Mouse (Mus musculus) spleen, postnatal 14 days (tissue): ENCODE results near the gene Mta2.
A peak's percentile ranks its signal among the peaks of the same experiment; 100 is the strongest.
"Not testable (repeated sequence)": the region's sequence is repeated elsewhere in the genome, so short reads cannot be mapped to it uniquely, and the experiment has no call there.

Experiments
- DNase-seq, 2 experiments: peaks; one replicate each; pipeline ENCODE4 v3.0.0; 2021 to 2022; ENCODE audit warnings: low spot score in 2 of 2

Gene Mta2

DNA sequence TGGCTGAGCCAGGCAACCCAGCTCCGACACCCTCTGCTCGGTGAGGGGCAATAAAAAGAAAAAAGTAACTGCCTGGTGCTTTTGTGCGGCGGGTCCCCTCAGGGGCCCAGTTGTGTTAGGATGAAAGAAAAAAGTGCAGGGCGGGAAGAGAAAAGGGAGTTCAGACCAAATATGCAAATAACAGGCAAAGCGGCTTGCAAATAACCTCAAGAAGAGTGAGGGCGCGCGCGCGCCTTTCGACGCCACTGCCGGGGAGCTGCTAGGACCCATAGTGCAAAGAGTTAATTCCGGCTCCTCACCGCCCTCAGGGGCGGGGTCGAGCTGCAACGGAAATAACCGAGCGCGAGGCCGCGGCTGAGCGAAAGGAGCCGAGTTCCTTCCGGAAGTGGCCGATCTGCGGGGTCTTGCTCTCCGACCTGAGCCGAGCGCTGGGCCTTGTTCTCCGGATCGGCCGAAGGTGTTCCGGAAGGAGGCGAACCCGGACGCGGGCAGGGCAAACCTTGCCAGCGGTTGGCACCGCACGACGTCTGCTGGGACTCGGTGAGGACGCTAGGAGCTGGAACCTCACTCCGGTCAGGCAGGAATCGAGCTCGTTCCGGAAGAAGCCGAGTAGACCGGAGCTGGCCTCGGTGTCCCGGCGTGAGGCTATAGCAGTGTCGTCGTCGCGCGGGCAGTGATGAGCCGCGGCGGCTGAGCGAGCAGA is at the start of gene Mta2:
Mta2 (plus strand) TSS at position 361 of the 703 bp plus-strand sequence.
- DNase-seq, result peak; percentile 93 to 95

DNA sequence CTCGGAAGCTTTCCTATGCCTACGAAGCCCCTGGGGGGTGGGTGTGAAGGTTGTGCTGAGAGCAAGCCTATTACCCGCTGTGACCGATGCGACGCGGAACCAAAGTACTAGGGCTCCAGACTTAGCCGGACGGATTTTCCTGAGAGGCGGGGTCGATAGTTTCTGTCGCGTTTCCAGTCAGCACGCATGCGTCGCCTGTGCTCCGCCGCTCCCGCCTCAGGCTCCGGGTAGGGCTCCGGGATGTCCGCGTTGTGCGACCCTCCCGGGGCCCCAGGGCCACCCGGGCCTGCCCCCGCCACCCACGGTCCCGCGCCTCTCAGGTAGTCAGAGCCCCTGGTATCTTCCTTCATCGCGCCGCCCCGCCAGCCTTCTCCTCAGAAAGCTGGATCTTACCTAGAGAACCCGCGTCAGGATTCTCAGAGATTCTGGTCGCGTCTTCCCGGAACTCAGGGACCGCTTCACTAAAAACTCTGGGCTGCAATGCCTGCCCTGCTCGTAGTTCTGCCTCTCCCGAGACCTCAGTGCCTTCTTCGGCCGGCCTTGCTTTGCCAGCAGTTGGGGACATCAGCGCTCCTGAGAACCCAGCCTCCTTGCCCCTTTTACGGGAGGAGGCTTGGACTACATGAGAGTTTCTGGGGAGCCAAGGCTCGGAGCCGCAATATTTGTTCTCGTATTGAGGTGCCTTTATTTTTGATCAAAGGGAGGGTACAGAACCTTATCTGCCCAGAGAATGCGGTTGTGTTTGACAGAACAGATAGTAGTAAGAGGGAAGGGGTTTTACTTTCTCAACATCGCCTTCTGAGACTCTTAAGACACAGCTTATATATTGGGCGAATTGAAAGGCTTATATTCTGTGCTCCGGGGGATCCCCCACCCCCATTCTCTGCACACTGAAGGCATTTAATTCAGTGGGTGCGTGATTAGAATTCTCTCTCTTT is 48.6 kb upstream of the Mta2 start, which contains the start of gene Ints5:
Ints5 (plus strand) TSS at position 177 of the 938 bp plus-strand sequence.
- DNase-seq, result peak; percentile 80 to 83

DNA sequence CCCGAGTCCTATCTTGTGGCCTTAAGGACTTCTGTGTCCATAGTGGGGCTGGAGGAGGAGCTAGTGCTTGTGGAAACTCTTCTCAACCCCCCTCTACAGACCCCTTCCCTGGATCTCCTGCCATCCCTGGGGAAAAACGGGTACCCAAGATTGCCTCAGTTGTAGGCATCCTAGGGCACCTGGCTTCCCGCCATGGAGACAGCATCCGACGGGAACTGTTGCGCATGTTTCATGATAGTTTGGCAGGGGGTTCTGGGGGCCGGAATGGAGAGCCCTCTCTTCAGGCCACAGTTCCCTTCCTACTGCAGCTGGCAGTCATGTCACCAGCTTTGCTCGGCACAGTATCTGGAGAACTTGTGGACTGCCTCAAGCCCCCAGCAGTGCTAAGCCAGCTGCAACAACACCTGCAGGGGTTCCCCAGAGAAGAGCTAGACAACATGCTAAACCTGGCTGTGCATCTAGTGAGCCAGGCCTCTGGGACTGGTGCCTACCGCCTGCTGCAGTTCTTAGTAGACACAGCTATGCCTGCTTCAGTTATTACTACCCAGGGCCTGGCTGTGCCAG is 46.2 kb upstream of the Mta2 start:
- DNase-seq, result no peak

DNA sequence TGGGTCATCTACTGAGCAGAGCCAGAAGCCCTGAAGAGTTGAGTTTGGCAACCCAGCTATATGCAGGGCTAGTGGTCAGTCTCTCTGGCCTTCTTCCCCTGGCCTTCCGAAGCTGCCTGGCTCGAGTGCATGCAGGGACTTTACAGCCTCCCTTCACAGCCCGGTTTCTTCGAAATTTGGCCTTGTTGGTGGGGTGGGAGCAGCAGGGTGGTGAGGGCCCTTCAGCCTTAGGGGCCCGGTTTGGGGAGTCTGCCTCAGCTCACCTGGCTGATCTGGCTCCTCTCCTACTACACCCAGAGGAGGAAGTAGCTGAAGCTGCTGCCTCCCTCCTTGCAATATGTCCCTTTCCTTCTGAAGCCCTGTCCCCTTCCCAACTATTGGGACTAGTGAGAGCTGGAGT is 45.4 kb upstream of the Mta2 start:
- not testable (repeated sequence) for DNase-seq

DNA sequence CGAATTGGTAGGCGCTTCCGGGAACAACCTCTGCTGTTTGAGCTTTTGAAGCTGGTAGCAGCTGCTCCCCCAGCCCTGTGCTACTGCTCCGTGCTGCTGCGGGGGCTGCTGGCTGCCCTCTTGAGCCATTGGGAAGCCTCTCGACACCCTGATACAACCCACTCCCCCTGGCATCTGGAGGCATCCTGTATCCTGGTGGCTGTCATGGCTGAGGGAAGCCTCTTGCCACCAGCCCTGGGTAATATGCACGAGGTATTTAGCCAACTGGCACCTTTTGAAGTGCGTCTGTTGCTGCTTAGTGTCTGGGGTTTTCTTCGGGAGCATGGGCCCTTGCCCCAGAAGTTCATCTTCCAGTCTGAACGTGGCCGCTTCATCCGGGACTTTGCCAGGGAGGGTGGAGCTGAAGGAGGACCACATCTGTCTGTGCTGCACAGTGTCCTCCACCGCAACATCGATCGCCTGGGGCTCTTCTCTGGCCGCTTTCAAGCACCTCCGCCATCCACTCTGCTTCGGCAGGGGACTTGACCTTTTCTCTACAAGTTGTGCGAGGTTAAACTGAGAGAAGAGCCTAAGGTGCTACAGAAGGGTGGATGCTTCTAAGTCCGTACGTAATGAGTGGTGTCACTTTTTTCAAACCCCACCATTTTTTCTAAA is 44.3 kb upstream of the Mta2 start:
- DNase-seq, result peak in 1 of 2 experiments; percentile 16

DNA sequence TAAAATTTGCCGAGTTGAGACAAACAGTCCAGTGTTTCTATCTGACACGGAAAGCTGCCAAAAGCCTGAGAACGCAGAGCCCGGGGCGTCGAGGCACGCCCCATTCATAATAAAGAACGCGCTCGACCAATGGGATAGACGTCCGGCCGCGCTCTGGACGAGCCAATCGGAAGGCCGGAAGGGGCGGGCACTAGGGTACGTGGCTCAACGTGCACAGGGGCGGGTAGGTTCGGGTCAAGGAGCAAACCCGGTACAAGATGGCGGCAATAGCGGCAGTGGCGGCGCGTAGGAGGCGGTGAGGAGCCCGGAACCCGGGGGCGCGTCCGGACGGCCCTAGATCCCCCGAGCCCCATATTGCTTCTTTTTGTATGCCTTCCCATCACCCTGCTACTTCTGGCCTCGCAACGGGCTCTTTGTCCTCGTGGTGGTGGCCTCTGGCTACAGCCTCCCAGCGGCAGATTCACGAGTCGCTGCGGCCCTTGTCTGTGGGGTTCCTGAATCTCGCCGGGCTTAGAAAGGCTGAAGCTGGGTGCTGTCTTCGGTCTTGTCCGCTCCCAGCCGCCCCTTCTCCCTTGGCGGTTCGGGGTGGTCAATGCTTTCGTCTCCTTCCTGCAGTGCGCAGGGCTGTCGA is 43.7 kb upstream of the Mta2 start, which contains the start of gene Ganab:
Ganab (plus strand) TSS at position 207 of the 631 bp plus-strand sequence.
- peak; percentile 91 to 94 for DNase-seq

DNA sequence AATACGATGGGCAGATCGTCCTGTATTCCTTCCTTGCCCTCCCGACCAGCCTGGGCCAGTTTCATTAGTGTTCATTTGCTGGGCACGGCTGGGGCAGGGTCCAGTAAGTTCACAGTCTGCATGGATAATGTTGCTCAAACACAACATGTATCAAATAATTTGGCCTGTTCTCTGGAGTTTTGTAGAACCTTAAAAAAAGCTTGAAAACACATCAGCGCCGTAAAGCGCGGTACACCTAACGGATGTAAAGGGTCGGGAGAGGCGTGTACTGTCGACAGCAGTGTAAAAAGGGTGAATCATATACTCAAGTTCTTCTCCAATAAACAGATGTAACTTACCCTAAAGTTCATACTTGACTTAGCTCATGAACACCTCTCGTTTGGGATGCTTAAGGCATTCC is 43.1 kb upstream of the Mta2 start:
- no peak for DNase-seq

DNA sequence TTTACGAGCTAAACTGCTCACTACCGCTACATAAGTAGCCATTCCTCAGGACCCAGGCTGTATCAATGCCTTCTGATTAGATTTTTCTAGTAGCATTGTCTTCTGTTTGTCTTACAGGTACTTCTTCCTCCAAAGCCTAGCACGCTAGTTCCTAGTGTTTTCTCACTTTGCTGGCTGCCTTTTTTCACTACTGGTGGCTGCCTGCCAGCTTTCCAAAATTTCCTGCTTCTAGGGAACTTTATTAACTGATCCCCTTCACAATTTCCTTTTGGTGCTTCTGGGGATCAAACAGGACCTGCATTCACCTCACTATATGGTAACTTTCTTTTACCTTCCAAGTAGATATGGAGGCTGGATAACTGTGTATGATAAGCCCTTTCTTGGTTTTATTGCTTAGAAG is 42.6 kb upstream of the Mta2 start:
- DNase-seq, result no peak

DNA sequence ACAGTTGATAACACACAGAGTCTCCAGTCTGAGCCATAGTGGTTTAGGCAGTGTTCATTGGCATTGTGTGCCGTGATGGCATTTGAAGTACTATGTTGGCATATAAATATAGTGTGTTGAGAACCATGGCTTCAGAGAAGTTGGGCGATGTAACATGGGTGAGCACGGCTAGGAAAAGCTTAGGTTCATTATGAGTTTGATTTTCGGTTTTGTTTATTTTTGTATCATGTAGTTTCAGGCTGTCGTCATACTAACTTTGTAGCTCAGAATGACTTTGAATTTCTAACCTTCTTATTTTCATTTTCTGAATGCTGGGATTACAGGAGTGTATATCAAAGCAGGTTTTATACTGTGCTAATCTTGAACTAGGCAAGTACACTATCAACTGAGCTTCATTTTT is 38.3 kb upstream of the Mta2 start:
- DNase-seq, result no peak

DNA sequence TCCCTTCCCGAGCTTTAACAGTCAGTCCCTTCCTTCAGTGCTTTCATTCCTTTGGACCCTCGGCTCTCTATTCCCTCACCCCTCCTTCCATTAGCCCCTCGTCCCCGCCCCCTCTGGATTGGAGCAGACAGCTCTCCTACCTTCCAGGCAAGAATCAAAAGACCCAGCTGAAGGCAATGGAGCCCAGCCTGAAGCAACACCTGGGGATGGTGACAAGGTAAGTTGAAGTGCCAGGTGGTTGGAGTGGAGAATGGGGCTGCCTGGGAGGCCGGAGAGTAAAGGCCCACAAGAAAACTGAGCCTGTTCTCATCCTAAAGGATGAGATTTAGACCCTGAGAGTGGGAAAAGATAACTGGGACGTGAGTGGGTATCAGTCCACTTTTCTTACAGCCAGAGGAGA is 33.1 kb upstream of the Mta2 start:
- no peak for DNase-seq

DNA sequence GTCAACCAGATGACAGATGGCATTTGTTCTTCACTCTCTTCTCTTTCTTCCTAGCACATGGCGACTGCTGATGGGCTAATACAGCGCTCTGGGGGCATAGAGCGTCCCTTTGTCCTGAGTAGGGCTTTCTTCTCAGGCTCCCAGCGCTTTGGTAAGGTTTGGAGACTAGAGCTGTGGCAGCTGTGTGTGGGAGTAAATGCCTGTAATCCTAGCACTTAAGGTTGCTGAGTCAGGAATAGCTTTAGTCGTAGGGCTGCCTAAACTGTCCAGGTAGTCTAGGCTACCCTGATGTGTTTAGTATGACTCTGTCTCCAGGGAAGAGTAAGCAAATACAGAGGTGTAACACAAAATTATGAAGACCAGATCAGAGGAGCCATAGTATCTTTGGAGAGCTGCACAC is 29.9 kb upstream of the Mta2 start:
- no peak for DNase-seq

DNA sequence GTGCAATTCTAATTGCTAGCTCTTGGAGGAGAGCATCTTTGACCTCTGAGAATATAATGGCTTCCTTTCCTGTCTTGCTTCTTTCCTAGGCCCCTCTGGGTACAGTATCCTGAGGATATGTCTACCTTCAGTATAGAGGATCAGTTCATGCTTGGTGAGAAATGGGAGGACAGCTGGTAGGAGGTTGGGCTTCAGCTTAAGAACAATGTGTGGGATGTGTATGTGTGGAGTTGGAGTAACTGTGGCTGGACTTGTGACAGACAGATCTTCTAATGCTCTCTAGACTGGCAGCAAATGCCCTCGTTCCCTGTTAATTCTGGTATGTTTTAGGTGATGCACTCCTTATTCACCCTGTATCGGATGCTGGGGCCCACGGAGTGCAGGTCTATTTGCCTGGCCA is 27.5 kb upstream of the Mta2 start:
- no peak for DNase-seq

DNA sequence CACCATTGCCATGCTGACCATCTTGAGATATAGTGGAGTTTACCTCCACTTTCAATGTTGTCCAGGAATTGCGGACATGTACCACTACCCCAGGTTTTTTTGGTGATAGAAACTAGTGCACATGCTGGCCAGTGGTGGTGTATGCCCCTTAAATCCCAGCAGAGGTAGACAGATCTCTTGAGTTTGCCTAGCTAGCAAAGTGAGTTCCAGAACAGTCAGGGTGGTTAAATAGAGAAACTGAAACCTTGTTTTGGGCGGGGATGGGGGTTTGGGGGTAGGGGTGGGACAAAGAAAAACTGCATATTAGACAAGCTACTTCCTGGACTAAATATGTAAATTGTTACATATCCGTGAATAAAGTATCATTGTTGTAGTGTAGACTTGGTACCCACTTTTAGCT is 22.7 kb upstream of the Mta2 start:
- DNase-seq, result no peak

DNA sequence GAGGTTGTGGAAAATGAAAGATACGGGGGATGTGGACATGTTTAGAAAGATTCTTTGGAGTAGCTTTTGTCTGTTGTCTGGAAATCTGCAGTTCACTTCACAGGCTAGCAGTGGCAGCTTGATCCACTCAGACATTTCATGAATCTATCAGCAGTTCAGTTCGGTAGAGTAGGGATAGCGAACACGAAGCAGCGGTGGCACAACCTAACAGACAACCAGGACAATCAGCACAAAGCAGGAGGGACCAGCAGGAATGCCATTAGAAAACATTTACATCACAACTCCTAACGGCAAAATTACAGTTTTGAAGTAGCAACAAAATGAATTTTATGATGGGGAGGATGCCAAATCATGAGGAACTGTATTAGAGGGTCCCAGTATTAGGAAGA is 22.0 kb upstream of the Mta2 start:
- DNase-seq, result no peak

DNA sequence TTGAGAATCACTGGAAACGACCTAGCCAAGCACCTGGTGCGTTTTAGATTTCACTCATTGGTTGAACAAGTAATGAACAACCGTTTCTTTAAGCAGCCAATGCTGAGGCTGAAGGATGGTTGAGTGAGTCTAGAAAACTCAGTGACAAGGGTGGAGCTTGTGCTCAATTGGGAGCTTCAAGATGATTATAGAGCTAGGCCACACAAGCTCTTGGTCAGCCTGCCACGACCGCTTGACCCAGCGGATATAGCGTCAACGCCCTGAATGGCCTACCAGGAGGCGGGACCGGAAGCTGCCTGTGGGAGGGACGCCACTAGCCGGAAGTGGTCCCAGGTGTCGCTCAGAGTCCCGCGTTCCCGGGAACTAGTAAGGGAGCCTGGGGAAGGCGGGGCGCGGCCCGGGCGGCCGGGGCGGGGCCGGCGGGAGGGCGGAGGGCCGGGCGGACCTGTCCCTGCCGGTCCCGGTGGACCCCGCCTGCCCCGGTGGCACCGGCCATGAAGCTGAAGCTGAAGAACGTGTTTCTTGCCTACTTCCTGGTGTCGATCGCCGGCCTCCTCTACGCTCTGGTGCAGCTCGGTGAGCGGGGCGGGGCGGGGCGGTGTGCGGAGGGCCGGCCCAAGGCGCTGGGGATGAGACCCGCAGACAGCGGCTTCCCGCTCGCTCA is 21.5 kb upstream of the Mta2 start, which contains the start of gene B3gat3:
B3gat3 (plus strand) TSS at position 302 of the 664 bp plus-strand sequence.
- DNase-seq, result peak; percentile 76 to 85

DNA sequence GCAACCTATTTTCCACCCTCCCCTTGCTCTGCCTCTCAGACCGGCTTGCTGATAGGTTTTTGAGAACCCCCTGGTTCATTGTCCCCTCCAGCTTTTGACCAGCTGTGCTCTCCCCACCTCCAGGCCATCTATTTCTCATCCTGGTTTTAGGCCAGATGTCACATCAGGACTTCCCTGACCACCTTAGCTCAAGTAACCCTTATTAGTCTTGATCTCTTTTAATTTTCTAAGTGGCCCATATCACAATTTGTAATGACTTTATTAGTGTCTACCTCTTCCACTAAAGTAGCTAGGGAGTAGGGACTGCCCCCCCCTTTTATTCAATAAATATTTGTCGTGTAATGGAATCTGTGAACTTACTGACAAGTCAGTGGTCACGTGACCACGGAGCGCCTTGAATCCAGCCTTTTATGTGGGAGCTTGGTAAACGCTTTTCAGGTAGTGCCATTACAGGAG is 20.8 kb upstream of the Mta2 start:
- no peak for DNase-seq

DNA sequence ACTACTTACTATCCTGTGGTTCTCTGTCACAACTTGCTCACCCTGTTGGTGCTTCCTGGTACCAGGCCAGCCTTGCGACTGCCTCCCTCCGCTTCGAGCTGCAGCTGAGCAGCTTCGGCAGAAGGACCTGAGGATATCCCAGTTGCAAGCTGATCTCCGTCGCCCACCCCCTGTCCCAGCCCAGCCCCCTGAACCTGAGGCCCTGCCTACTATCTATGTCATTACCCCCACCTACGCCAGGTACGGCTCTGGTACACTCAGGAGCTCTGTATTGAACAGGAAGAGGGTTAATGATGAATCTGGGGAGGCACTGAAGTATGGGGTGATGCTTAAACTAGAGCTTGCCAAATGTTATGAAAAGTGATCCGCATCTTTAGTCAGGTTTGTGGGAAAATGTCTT is 19.9 kb upstream of the Mta2 start:
- no peak for DNase-seq

DNA sequence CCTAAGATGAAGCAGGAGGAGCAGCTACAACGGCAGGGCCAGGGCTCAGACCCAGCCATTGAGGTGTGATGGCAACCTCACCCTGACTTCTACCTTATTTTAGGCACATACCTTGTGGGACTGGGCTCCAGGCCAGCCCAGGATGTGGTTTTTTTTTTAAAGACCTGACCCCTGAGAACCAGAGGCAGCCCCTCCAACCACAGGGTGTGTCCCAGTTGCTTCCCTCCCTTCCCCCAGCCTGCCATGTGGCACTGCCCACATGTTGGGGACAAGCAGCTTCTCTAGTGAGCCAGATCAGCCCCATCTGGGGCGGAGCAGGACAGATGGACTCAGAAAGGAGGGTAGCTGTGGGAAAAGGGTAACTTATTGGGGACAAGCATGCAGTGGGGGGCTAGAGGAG is 14.9 kb upstream of the Mta2 start:
- DNase-seq, result no peak

DNA sequence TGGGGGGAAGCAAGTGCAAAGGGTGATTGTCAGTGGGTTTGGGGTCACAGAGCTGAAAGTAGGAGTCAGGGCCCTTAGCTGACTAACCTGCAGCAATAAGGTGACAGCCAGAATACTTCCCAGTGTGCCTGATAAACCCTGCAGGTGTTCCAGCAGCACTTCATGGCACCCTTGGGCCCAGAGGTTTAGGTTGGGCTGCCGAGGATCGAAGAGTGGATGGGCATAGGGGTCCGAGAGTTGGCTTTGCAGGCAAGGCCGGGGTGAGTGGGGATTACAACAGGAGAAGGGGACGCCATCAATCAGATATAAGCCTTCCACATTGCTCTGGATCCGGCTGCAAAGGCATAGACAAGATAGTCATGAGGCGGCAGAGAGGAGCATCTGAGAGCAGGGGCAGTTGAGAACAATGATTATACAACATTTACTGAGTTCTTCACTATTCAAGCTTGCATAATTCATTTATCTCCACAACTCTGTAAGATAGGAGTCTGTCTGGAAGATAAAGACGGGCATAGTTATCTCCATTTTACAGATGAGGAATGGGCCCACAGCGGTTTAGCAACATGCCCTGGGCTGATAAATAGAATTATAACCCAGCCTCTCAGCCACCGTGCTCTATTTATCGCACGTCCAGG is 13.7 kb upstream of the Mta2 start:
- DNase-seq, result no peak

DNA sequence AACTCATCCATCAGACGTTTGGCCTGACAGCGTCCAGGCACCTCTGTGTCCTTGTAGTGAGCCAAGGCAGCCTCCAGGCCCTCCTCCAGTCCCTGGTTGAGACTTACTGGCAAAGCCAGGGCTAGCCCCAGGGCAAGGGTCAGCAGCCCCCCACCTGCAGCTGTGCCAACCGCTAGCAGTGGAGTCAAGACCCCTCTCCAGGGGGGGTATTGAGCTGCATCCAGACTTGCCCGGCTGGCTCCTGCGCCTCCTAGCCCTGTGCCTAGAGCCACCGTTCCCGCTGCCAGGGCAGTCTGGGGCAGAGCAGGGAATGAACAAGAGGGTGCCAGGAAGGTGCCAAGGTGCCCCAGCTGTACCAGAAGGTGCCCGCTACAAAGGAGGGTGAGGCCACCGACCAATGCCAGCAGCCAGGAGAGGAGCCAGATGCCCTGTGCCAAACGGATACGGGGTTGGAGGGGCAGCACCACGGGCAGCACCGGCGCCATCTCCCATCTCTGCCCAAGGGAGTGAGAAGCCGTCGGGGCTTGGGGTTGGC is 12.9 kb upstream of the Mta2 start:
- DNase-seq, result no peak
